8 mouse cellular contexts compared by ENCODE assay signal in genomic region chr7:105480561-105481504, GRCm38 (mm10). TPM values are rescaled to one million over a fixed set of nuclear protein-coding genes. Genes with fewer than 3 reads are reported as not detected.
DNase-seq lines count a peak whose midpoint lies in the region; ATAC-seq and TF ChIP-seq lines count a peak whose summit lies in the region.

No protein-coding gene starts in this region.

- H3K27me3 ChIP-seq in embryonic facial prominence, embryonic 12.5 days, result peaks cover 12% of the 10 kb centered on the region
- no peaks in the 10 kb centered on the region for H3K27me3 ChIP-seq in heart, embryonic 12.5 days (replicated peaks)
- H3K27me3 ChIP-seq in kidney, embryonic 14.5 days (ENCODE audit: control insufficient read depth, insufficient read depth, low read length), result no peaks in the 10 kb centered on the region
- H3K27me3 ChIP-seq in stomach, postnatal 0 days (ENCODE audit: control insufficient read depth, insufficient read depth, low read length), result no peaks in the 10 kb centered on the region

- H3K4me1 ChIP-seq in embryonic facial prominence, embryonic 12.5 days, result peaks cover 10% of the 10 kb centered on the region; the same call in 1 of the 2 replicates
- H3K4me1 ChIP-seq in heart, embryonic 12.5 days (replicated peaks), result peaks cover 38% of the 10 kb centered on the region
- no peaks in the 10 kb centered on the region for H3K4me1 ChIP-seq in kidney, embryonic 14.5 days (ENCODE audit: control insufficient read depth, insufficient read depth, low read length)
- H3K4me1 ChIP-seq in stomach, postnatal 0 days (replicated peaks; ENCODE audit: control insufficient read depth, insufficient read depth), result no peaks in the 10 kb centered on the region

- ATAC-seq in embryonic facial prominence, embryonic 12.5 days (ENCODE audit: insufficient number of reproducible peaks, insufficient read depth, low FRiP score, low TSS enrichment), result no peak
- ATAC-seq in heart, embryonic 12.5 days (ENCODE audit: insufficient number of reproducible peaks, low FRiP score), result peak; percentile 19
- 0 out of 2 replicates have a peak, but pooled peaks have one; percentile 8 for ATAC-seq in kidney, embryonic 14.5 days (ENCODE audit: low FRiP score, low TSS enrichment)
- ATAC-seq in stomach, postnatal 0 days (ENCODE audit: low FRiP score, low TSS enrichment), result peak; percentile 24

- H3K36me3 ChIP-seq in embryonic facial prominence, embryonic 12.5 days, result no peaks in the 10 kb centered on the region
- H3K36me3 ChIP-seq in heart, embryonic 12.5 days, result no peaks in the 10 kb centered on the region
- no peaks in the 10 kb centered on the region for H3K36me3 ChIP-seq in kidney, embryonic 14.5 days (ENCODE audit: control insufficient read depth, insufficient read depth, low read length)
- no peaks in the 10 kb centered on the region for H3K36me3 ChIP-seq in stomach, postnatal 0 days (ENCODE audit: control insufficient read depth, insufficient read depth, low read length)

- TF ChIP-seq CTCF in stomach, postnatal 0 days (IDR thresholded peaks at IDR 0.05; ENCODE audit: low read depth), result no peak

- peak overlapping the region; percentile 42 for H3K4me3 ChIP-seq in embryonic facial prominence, embryonic 12.5 days
- peak overlapping the region; percentile 51 for H3K4me3 ChIP-seq in heart, embryonic 12.5 days
- peak overlapping the region; percentile 49 for H3K4me3 ChIP-seq in kidney, embryonic 14.5 days (ENCODE audit: low read length)
- peak overlapping the region; percentile 64 for H3K4me3 ChIP-seq in stomach, postnatal 0 days (ENCODE audit: low read depth, low read length)

- WGBS in embryonic facial prominence, embryonic 12.5 days, result 66% methylated on average over 23 of the region's 23 CpGs
- 46% methylated on average over 23 of the region's 23 CpGs for WGBS in heart, embryonic 12.5 days
- WGBS in kidney, embryonic 14.5 days, result 58% methylated on average over 23 of the region's 23 CpGs
- 44% methylated on average over 23 of the region's 23 CpGs for WGBS in stomach, postnatal 0 days

- 0 out of 2 replicates have a peak overlapping the region, but pooled peaks have one; percentile 69 for H3K9ac ChIP-seq in embryonic facial prominence, embryonic 12.5 days
- H3K9ac ChIP-seq in heart, embryonic 12.5 days, result peak overlapping the region; percentile 82
- peak overlapping the region; percentile 65; the same call in 1 of the 2 replicates for H3K9ac ChIP-seq in kidney, embryonic 14.5 days (ENCODE audit: low read depth, low read length)
- peak overlapping the region; percentile 90 for H3K9ac ChIP-seq in stomach, postnatal 0 days (ENCODE audit: low read length)

- peak; percentile 50 for DNase-seq in retina, postnatal 1 day
- no peak for DNase-seq in retina, embryonic 14.5 days (ENCODE audit: low spot score)
- DNase-seq in lung, postnatal 25 days (ENCODE audit: low spot score), result peak; percentile 53
- DNase-seq in stomach, postnatal 0 days (ENCODE audit: low spot score), result peak; percentile 27
- DNase-seq in thymus, postnatal 14 days, result no peak

- TF ChIP-seq EP300 in stomach, postnatal 0 days (optimal IDR thresholded peaks at IDR 0.05), result no peak

- H3K27ac ChIP-seq in embryonic facial prominence, embryonic 12.5 days, result peak overlapping the region; percentile 74; the same call in 1 of the 2 replicates
- peak overlapping the region; percentile 64 for H3K27ac ChIP-seq in heart, embryonic 12.5 days (ENCODE audit: poor library complexity, severe bottlenecking)
- H3K27ac ChIP-seq in kidney, embryonic 14.5 days (ENCODE audit: low read depth, low read length), result peak overlapping the region; percentile 42; the same call in 1 of the 2 replicates
- H3K27ac ChIP-seq in stomach, postnatal 0 days (replicated peaks), result peak overlapping the region; percentile 99

- H3K4me2 ChIP-seq in embryonic facial prominence, embryonic 12.5 days (replicated peaks), result peak overlapping the region; percentile 68
- peak overlapping the region; percentile 76 for H3K4me2 ChIP-seq in heart, embryonic 12.5 days
- peak overlapping the region; percentile 86 for H3K4me2 ChIP-seq in kidney, embryonic 14.5 days (replicated peaks; ENCODE audit: low read depth, low read length)
- H3K4me2 ChIP-seq in stomach, postnatal 0 days (replicated peaks; ENCODE audit: low read depth), result peak overlapping the region; percentile 80

- no peaks in the 10 kb centered on the region for H3K9me3 ChIP-seq in embryonic facial prominence, embryonic 12.5 days
- H3K9me3 ChIP-seq in heart, embryonic 12.5 days (replicated peaks), result no peaks in the 10 kb centered on the region
- H3K9me3 ChIP-seq in kidney, embryonic 14.5 days (ENCODE audit: control insufficient read depth, low read length), result no peaks in the 10 kb centered on the region
- H3K9me3 ChIP-seq in stomach, postnatal 0 days (ENCODE audit: control insufficient read depth, low read length), result no peaks in the 10 kb centered on the region

RNA-seq across cellular contexts. Expression of gene Cavin3, which starts 1.3 kb away (rescaled TPM):
- polyA plus RNA-seq in embryonic facial prominence, embryonic 12.5 days (2016; fragmentation: Nextera tagmentation; extraction: Ambion mirVana), result 36.7 and 40.0 TPM in 2 replicates
- 68.1 and 72.6 TPM in 2 replicates for polyA plus RNA-seq in heart, embryonic 12.5 days (2016; fragmentation: Nextera tagmentation; extraction: Ambion mirVana)
- polyA plus RNA-seq in kidney, embryonic 14.5 days (2014; fragmentation: Nextera tagmentation; extraction: Ambion mirVana), result 48.0 and 55.0 TPM in 2 replicates
- 163 and 184 TPM in 2 replicates for polyA plus RNA-seq in stomach, postnatal 0 days (2015; fragmentation: Nextera tagmentation; extraction: Ambion mirVana)

RNA-seq across cellular contexts. Expression of gene Cckbr, which starts 55.3 kb away (rescaled TPM):
- polyA plus RNA-seq in embryonic facial prominence, embryonic 12.5 days (2016; fragmentation: Nextera tagmentation; extraction: Ambion mirVana), result 0.31 and 0.47 TPM in 2 replicates
- polyA plus RNA-seq in heart, embryonic 12.5 days (2016; fragmentation: Nextera tagmentation; extraction: Ambion mirVana), result not detected in 2 replicates
- polyA plus RNA-seq in kidney, embryonic 14.5 days (2014; fragmentation: Nextera tagmentation; extraction: Ambion mirVana), result 0.56 and 0.58 TPM in 2 replicates
- 3.3 and 3.6 TPM in 2 replicates for polyA plus RNA-seq in stomach, postnatal 0 days (2015; fragmentation: Nextera tagmentation; extraction: Ambion mirVana)

Comparison
In these comparisons a context has a peak if more than half of its experiments do, and no peak if none do; other contexts are left out.
1. DNase-seq: peak in retina, postnatal 1 day (single experiment), lung, postnatal 25 days (single experiment) and stomach, postnatal 0 days (single experiment); none in retina, embryonic 14.5 days (single experiment) and thymus, postnatal 14 days (single experiment).
2. H3K27ac ChIP-seq: peak in every context shown above with its lines; median percentile 99 in stomach, postnatal 0 days; 74 in embryonic facial prominence, embryonic 12.5 days; 64 in heart, embryonic 12.5 days; 42 in kidney, embryonic 14.5 days.
3. Peak in every context shown above with its lines, with median percentiles within 50 percentile points of each other: H3K4me2 ChIP-seq, H3K4me3 ChIP-seq and H3K9ac ChIP-seq.